Mouse (Mus musculus): Measurements from ENCODE around the gene Trim63. TPM values are rescaled to one million over a fixed set of nuclear protein-coding genes. Genes with fewer than 3 reads are reported as not detected.

Trim63 gene
- total RNA-seq (2023), result not detected

GRCm38 (mm10) chr4:134314876-134315275, at the start of gene Trim63:
Trim63 (plus strand) TSS chr4:134315120.

DNA sequence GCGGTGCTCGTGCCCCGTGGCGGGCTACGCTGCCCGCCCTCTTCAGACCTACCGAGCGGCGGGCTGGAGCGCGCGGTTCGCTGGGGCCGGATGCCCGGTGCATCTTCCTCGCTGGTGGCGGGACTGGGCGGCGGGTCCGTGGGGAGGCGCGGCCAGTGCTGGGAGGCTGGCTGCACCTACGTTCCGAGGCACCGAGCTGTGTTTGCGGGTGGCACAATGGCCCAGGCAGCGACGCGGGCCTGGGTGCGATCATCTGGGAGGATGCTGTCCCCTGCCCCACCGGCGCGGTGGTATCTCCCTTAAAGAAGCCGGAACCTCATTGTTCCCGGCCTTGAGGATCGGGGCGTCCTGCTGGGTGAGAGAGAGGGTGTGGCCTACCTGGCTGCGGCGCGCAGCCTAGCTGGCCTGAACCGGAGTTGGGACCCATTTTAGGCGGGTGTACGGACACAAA, 27.3 kb upstream of the Trim63 start, which contains the start of gene Pdik1l:
Pdik1l (minus strand) TSS at position 321 of the 451 bp plus-strand sequence.

GRCm38 (mm10) chr4:134343071-134344031, 28.4 kb downstream of the Trim63 start, which contains the start of gene Slc30a2:
Slc30a2 (plus strand) TSS chr4:134343181.

Other genes with a start within 250 kb of the Trim63 start
- gene Cd52, start 220.0 kb upstream of the Trim63 start, total RNA-seq (2023), result 1,000 TPM
- 69.4 TPM for gene Ubxn11, start 212.6 kb upstream of the Trim63 start, total RNA-seq (2023)
- 438 TPM for gene Sh3bgrl3, start 186.3 kb upstream of the Trim63 start, total RNA-seq (2023)
- gene Cep85, start 128.0 kb upstream of the Trim63 start, total RNA-seq (2023), result 25.1 TPM
- not detected for gene Gm7534, start 112.1 kb upstream of the Trim63 start, total RNA-seq (2023)
- not detected for gene Catsper4, start 87.7 kb upstream of the Trim63 start, total RNA-seq (2023)
- 0.62 TPM for gene Cnksr1, start 76.7 kb upstream of the Trim63 start, total RNA-seq (2023)
- gene E130218I03Rik, start 71.5 kb upstream of the Trim63 start, total RNA-seq (2023), result not detected
- gene Zfp593, start 69.5 kb upstream of the Trim63 start, total RNA-seq (2023), result 23.0 TPM
- gene Gm30191, start 68.2 kb upstream of the Trim63 start, total RNA-seq (2023), result not detected
- gene Grrp1, start 61.0 kb upstream of the Trim63 start, total RNA-seq (2023), result not detected
- 15.4 TPM for gene Pdik1l, start 27.2 kb upstream of the Trim63 start, total RNA-seq (2023)
- gene Slc30a2, start 28.1 kb downstream of the Trim63 start, total RNA-seq (2023), result not detected
- 1.1 TPM for gene Extl1, start 68.7 kb downstream of the Trim63 start, total RNA-seq (2023)
- 3.2 TPM for gene Pafah2, start 81.2 kb downstream of the Trim63 start, total RNA-seq (2023)
- gene Stmn1, start 153.2 kb downstream of the Trim63 start, total RNA-seq (2023), result 43.3 TPM
- 32.7 TPM for gene Paqr7, start 181.6 kb downstream of the Trim63 start, total RNA-seq (2023)
- gene Aunip, start 195.9 kb downstream of the Trim63 start, total RNA-seq (2023), result not detected
- gene Mtfr1l, start 220.3 kb downstream of the Trim63 start, total RNA-seq (2023), result 47.8 TPM
- 2.0 TPM for gene Selenon, start 237.0 kb downstream of the Trim63 start, total RNA-seq (2023)